Mouse (Mus musculus) skeletal muscle tissue, adult 2 months (tissue): ENCODE results near the gene Lrrn2.

Experiments
- DNase-seq: peaks from one replicate; pipeline ENCODE4 v3.0.0-alpha.2; 2012; ENCODE audit warnings: low read depth, low spot score

The Lrrn2 gene

DNA sequence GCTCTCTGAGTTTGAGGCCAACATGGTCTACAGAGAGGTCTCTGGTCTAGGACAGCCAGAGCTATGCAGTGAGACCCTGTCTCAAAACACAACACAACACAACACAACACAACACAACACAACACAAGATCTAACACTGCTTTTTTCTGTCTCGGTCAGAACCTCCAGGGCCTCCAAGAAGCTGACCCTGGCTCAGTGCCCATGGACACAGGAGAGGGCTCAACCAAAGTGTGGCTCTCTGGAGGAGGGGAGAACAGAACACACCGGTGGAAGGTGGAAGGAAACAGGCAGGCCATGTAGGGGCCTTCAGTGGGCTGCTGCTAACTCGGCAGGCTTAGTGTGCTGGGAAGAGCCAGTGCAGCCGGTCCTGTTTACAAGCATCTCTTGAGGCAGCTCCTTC, 5.6 kb downstream of the Lrrn2 start:
- no peak for DNase-seq

GRCm38 (mm10) chr1:132886626-132887025, 6.6 kb downstream of the Lrrn2 start:
- no peak for DNase-seq

DNA sequence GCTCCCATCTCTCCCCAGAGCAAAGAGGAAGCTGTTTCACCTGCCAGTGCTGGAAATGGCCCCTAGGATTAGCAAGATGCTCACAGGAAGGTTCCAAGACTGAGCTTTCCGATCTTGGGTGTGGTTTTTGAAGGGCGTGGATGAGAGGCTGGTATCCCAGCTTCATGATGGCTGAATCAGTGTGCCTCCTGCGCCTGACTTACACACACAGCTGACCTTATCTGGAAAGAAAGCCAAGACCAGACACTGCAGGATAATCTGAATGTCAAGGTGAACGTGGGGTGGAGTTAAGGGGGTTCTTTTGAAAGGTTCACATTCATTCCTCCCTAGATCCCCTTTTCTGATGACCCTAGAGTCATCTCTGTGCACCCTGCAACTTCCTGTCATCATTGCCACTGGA, 8.7 kb downstream of the Lrrn2 start:
- no peak for DNase-seq

DNA sequence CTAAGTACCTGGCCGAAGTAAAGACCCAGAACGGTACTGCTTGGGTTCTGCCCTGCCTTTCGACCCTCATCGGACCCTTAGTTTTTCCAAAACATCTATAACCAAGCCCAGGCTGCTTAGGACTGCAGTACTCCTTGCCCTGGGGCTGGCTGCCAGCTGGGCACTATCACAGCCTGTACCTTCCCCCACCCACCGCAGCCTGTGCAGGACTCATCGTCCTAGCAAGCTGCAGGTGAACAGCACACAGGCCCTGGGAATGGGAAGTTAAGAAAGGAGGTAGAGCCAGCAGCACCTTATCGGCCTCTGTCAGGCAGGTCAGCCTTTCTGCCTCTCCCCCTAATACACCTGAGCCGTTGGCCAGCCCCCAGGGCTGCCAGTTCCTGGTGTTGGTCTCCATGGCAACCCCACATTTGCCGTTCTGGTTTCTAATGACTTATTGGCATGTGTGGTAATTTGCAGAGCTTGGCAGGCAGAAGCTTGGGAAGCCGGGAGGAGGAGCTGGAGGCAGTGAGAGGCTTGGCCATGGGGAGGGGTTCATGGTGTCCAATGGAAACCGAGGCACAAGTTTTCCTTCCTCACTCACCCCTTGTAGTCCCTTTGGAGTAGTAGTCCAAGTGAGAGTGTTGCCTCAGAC, 10.2 kb downstream of the Lrrn2 start:
- DNase-seq = no peak

GRCm38 (mm10) chr1:132892065-132892464, 12.0 kb downstream of the Lrrn2 start:
- no peak for DNase-seq

DNA sequence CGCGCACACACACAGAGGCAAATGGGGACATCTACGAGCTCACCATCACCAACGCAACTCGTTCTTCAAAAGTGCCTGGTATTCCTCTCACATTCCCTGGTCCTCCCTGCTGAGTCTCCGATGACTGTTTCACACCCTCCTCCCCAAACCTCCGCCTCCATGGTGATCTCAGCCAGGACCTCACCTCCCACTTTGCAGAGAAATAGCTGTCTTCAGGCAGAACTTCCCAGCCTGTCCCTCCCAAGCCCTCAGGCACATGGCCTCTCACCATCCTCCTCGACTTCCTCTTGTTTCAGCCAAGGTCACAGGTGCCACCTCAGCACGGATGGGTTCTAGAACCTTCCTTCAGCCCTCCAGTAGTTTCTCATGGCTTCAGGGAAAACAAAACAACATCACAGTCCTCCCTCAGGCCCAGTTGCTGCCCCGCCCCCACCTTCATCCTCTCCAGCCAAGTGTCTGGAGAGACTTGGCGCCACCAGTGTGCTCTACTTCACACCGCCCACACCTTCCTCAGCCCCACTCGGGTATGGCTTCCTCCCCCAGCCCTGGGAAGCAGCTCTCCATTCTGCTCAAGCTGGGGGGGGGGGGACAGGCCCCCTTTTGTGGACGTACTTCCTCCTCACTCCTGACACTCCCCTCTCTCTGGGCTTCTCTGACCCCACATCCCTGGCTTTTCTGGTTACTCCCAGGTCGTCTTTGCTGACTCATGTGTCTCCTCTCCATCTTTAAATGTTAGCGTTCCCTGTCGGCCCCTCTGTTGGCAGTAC, 13.4 kb downstream of the Lrrn2 start:
- DNase-seq = no peak

DNA sequence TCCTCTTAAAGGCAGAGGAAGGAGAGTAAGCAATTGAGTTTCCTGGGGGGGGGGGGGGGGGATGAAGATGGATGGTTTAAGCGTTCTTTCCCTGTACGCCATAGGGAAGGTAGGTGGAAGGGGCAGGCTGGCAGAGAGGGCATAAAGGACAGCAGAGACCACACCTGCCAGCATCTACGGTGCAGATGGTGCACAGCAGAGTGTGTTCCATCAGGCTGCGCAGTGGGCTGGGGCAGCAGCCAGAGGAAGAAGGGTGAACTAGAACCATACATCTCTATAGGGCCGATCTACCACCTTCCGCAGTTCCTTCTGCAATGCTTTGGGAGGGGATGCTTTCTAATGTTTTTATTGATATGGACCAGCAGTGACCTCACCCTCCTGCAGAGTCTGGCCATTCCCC, 19.0 kb downstream of the Lrrn2 start:
- DNase-seq = no peak

DNA sequence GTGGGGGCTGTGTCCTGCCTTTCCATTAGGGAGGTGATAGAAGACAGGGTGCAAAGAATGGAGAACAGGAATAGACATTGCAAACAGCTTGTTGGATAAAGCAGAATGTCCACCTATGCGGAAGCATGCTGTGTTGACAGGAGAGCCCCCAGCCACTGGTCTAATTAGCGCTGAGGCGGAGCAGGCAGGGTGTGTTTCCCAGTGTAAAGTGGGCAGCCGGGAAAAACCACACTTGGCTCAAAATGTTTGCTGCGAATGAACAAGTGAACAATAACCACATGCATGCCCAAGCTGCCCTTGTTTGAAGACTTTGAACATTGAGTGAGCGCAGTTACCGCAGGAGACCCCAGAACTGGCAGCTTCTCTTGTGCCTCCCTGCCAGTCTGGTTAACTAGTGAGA, 19.6 kb downstream of the Lrrn2 start:
- no peak for DNase-seq

DNA sequence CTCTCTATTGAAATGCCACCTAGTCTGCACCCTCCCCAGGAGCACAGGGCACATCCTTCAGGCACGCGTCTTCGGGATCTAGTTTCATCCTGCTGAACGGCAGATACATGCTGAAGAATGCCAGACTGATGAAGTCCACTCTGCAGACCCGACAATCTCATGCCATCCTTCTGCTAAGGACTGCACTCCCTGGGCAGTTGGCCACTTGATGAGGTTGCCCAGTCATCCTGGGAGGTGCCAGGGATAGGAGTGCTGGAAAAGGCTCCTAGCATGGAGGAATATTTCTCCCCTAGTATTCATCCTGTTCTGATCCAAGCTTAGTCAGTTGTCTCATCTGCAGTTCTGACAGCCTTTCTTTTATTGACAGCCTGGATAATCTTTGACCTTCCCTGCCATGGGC, 20.9 kb downstream of the Lrrn2 start:
- no peak for DNase-seq

DNA sequence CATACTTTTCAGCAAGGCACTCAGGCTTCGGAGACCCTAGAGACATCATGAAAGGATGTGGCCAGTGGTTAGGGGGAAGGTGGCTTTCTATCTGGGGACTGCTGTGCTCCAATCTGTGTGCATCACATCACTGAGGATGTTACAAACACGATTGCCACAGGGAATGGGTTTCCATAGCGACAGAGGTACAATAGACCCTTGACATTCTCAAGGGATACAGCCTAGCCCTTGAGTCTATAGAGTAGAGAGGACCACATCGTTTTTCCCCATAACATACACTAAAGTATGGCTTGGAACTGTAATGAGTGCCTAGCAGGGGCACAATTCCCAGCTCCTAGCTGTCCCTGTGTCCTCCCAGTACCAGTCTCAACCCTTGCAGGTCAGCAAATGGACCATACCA, 23.4 kb downstream of the Lrrn2 start:
- DNase-seq = no peak

- no peak for DNase-seq
Observed at GRCm38 (mm10) chr1:132909090-132909489, 29.0 kb downstream of the Lrrn2 start.

GRCm38 (mm10) chr1:132909951-132910350, 29.9 kb downstream of the Lrrn2 start:
- no peak for DNase-seq

GRCm38 (mm10) chr1:132910414-132911041, 30.5 kb downstream of the Lrrn2 start:
- DNase-seq = no peak

- DNase-seq = no peak
Observed at GRCm38 (mm10) chr1:132915849-132916493, 35.9 kb downstream of the Lrrn2 start.

GRCm38 (mm10) chr1:132917554-132917953, 37.5 kb downstream of the Lrrn2 start:
- no peak for DNase-seq

GRCm38 (mm10) chr1:132918117-132918680, 38.1 kb downstream of the Lrrn2 start:
- no peak for DNase-seq

- DNase-seq = no peak
Observed at GRCm38 (mm10) chr1:132919258-132919657, 39.2 kb downstream of the Lrrn2 start.

DNA sequence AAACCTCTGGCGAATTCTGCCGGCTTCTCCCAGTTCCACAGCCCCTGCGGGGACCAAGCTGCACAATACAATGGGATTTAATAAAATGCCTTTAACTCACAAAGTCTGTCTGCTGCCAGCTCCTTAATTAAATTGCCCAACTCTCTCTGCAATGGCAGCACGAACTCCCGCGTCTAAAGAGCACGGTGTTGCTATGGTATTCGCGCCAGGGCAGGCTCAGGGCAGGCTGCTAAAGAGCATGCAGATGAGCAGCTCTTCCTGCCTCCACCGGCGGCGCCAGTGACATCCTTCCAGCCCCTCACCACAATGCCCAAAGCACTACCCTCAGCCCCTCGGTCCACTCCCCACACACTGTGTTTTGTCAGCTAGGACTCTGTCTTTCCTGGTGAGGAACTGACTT, 41.0 kb downstream of the Lrrn2 start:
- DNase-seq = no peak

- DNase-seq = no peak
Observed at GRCm38 (mm10) chr1:132922257-132922656, 42.2 kb downstream of the Lrrn2 start.

DNA sequence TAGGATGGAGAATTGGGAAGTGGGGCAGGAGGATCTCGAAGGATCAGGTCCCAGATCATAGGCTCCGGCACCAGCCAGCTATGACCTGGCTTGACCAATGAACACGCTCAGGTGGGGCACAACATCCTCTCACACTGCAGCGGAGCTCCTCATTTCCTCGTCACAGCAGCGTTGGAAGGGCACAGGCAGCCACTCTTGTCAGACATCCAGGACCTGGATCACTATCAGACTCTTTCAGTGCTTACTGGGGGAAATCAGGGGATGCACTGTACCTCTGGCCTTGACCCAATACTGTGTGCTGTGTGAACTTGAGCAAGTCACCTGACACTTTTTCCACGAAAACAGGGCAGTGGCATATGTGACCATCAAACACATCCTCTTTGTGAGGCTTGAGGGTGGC, 45.2 kb downstream of the Lrrn2 start:
- DNase-seq = no peak

GRCm38 (mm10) chr1:132928032-132928906, 48.2 kb downstream of the Lrrn2 start:
- no peak for DNase-seq
